In genomic region chr6:54833427-54833826, GRCm38 (mm10) we compare ENCODE assay signal across 28 mouse cellular contexts. TPM values are rescaled to one million over a fixed set of nuclear protein-coding genes. Genes with fewer than 3 reads are reported as not detected.
A peak's percentile ranks its signal among the peaks of the same experiment; 100 is the strongest.
DNase-seq lines count a peak whose midpoint lies in the region; ATAC-seq and TF ChIP-seq lines count a peak whose summit lies in the region.
"Had no signal": no experiment of that assay in that cellular context is flagged by ENCODE, and none has a peak within 500 bp of the region (broad histone marks: within the 10 kb centered on the region; RNA-seq: fewer than 3 reads in every experiment).

No protein-coding gene starts in this region.

- no peaks in the 10 kb centered on the region for H3K36me3 ChIP-seq in hindbrain, postnatal 0 days (ENCODE audit: insufficient read depth, low read length)
- no peaks in the 10 kb centered on the region for H3K36me3 ChIP-seq in hindbrain, embryonic 13.5 days
- no peaks in the 10 kb centered on the region for H3K36me3 ChIP-seq in midbrain, postnatal 0 days (ENCODE audit: insufficient read depth, low read length)
- H3K36me3 ChIP-seq in midbrain, embryonic 11.5 days (ENCODE audit: control insufficient read depth, insufficient read depth, low read length) = no peaks in the 10 kb centered on the region
- H3K36me3 ChIP-seq: embryonic facial prominence, embryonic 13.5 days; embryonic facial prominence, embryonic 15.5 days; forebrain, embryonic 12.5 days had no signal

- H3K9ac ChIP-seq in hindbrain, postnatal 0 days (replicated peaks; ENCODE audit: low read length) = no peak overlapping the region
- H3K9ac ChIP-seq in hindbrain, embryonic 13.5 days = no peak overlapping the region
- no peak overlapping the region for H3K9ac ChIP-seq in midbrain, postnatal 0 days (replicated peaks; ENCODE audit: low read length, poor library complexity, severe bottlenecking)
- H3K9ac ChIP-seq in midbrain, embryonic 11.5 days (ENCODE audit: low read length) = no peak overlapping the region
- H3K9ac ChIP-seq: embryonic facial prominence, embryonic 13.5 days; embryonic facial prominence, embryonic 15.5 days; forebrain, embryonic 12.5 days had no signal

- no peak for TF ChIP-seq CTCF in hindbrain, postnatal 0 days (IDR thresholded peaks at IDR 0.05; ENCODE audit: low read depth)
- TF ChIP-seq CTCF in midbrain, postnatal 0 days (IDR thresholded peaks at IDR 0.05) = no peak

- H3K9me3 ChIP-seq in hindbrain, postnatal 0 days (ENCODE audit: low read length) = no peaks in the 10 kb centered on the region
- no peaks in the 10 kb centered on the region for H3K9me3 ChIP-seq in hindbrain, embryonic 13.5 days
- H3K9me3 ChIP-seq in midbrain, postnatal 0 days (ENCODE audit: low read length) = no peaks in the 10 kb centered on the region
- no peaks in the 10 kb centered on the region for H3K9me3 ChIP-seq in midbrain, embryonic 11.5 days (ENCODE audit: control insufficient read depth, low read length)
- H3K9me3 ChIP-seq: embryonic facial prominence, embryonic 15.5 days; forebrain, embryonic 12.5 days had no signal

- no peaks in the 10 kb centered on the region for H3K27me3 ChIP-seq in hindbrain, postnatal 0 days (ENCODE audit: insufficient read depth, low read length)
- H3K27me3 ChIP-seq in hindbrain, embryonic 13.5 days = no peaks in the 10 kb centered on the region
- H3K27me3 ChIP-seq in midbrain, postnatal 0 days (ENCODE audit: insufficient read depth, low read length) = no peaks in the 10 kb centered on the region
- no peaks in the 10 kb centered on the region for H3K27me3 ChIP-seq in midbrain, embryonic 11.5 days (ENCODE audit: control insufficient read depth, insufficient read depth, low read length)
- H3K27me3 ChIP-seq: CH12.LX; embryonic facial prominence, embryonic 13.5 days; embryonic facial prominence, embryonic 15.5 days; forebrain, embryonic 12.5 days; Patski had no signal

- H3K4me3 ChIP-seq in hindbrain, postnatal 0 days (ENCODE audit: low read length) = no peak overlapping the region
- no peak overlapping the region for H3K4me3 ChIP-seq in hindbrain, embryonic 13.5 days
- H3K4me3 ChIP-seq in midbrain, postnatal 0 days (ENCODE audit: low read depth, low read length) = no peak overlapping the region
- H3K4me3 ChIP-seq in midbrain, embryonic 11.5 days (ENCODE audit: low read depth, low read length) = no peak overlapping the region
- H3K4me3 ChIP-seq: embryonic facial prominence, embryonic 13.5 days; embryonic facial prominence, embryonic 15.5 days; erythroblast, embryonic 14.5 days; forebrain, embryonic 10.5 days; forebrain, embryonic 12.5 days had no signal

- peak; percentile 69 for ATAC-seq in frontal cortex, adult (ENCODE audit: low TSS enrichment)
- no peak for ATAC-seq in hindbrain, postnatal 0 days
- ATAC-seq in hindbrain, embryonic 13.5 days (ENCODE audit: low FRiP score) = no peak
- ATAC-seq in midbrain, postnatal 0 days (ENCODE audit: low FRiP score) = no peak
- no peak for ATAC-seq in midbrain, embryonic 11.5 days (ENCODE audit: low FRiP score)
- ATAC-seq: activated CD4-positive, CD25-positive, alpha-beta regulatory T cell, adult 4 months; CD4-positive, CD25-positive, alpha-beta regulatory T cell, adult 4 months; forebrain, embryonic 14.5 days; Patski had no signal

- no peak for DNase-seq in frontal cortex, postnatal 14 days (ENCODE audit: low spot score in 2 of 2)
- peak; percentile 21 for DNase-seq in hindbrain, postnatal 0 days (ENCODE audit: low spot score)
- DNase-seq in midbrain, postnatal 0 days (ENCODE audit: low spot score) = peak; percentile 14
- no peak for DNase-seq in midbrain, embryonic 11.5 days (ENCODE audit: low spot score, missing footprints)
- DNase-seq in brain, adult 2 months (ENCODE audit: low read depth, low spot score) = peak; percentile 22
- DNase-seq: adrenal gland, adult 8-10 months; adrenal gland, postnatal 14 days; adrenal gland, postnatal 36 days; B cell, adult 2 months; cerebellum, adult 11 months; cerebellum, adult 18-20 months; cerebellum, adult 8-10 months; cerebellum, adult 9-11 months; cerebellum, postnatal 14 days; cerebellum, postnatal 36 days; embryo, embryonic 11 days had no signal

- 53% methylated on average over 2 of the region's 2 CpGs for WGBS in hindbrain, postnatal 0 days
- WGBS in hindbrain, embryonic 13.5 days = 79% methylated on average over 2 of the region's 2 CpGs
- WGBS in midbrain, postnatal 0 days = 54% methylated on average over 2 of the region's 2 CpGs
- 81% methylated on average over 2 of the region's 2 CpGs for WGBS in midbrain, embryonic 11.5 days

- H3K4me1 ChIP-seq in hindbrain, postnatal 0 days (ENCODE audit: insufficient read depth, low read length) = no peaks in the 10 kb centered on the region
- peaks cover 9% of the 10 kb centered on the region for H3K4me1 ChIP-seq in hindbrain, embryonic 13.5 days (replicated peaks)
- H3K4me1 ChIP-seq in midbrain, postnatal 0 days (ENCODE audit: insufficient read depth, low read length) = peaks cover 3% of the 10 kb centered on the region; the same call in 1 of the 2 replicates
- no peaks in the 10 kb centered on the region for H3K4me1 ChIP-seq in midbrain, embryonic 11.5 days (ENCODE audit: control insufficient read depth, insufficient read depth, low read length)

- no peak overlapping the region for H3K27ac ChIP-seq in hindbrain, postnatal 0 days
- no peak overlapping the region for H3K27ac ChIP-seq in hindbrain, embryonic 13.5 days
- no peak overlapping the region for H3K27ac ChIP-seq in midbrain, postnatal 0 days (ENCODE audit: low read depth, low read length)
- no peak overlapping the region for H3K27ac ChIP-seq in midbrain, embryonic 11.5 days (ENCODE audit: low read depth, low read length)
- H3K27ac ChIP-seq: embryonic facial prominence, embryonic 13.5 days; embryonic facial prominence, embryonic 15.5 days; forebrain, embryonic 10.5 days; forebrain, embryonic 12.5 days had no signal

- H3K4me2 ChIP-seq in hindbrain, postnatal 0 days (ENCODE audit: low read depth, low read length) = no peak overlapping the region
- no peak overlapping the region for H3K4me2 ChIP-seq in hindbrain, embryonic 13.5 days
- no peak overlapping the region for H3K4me2 ChIP-seq in midbrain, postnatal 0 days (ENCODE audit: low read depth, low read length, poor library complexity, severe bottlenecking)
- no peak overlapping the region for H3K4me2 ChIP-seq in midbrain, embryonic 11.5 days
- H3K4me2 ChIP-seq: embryonic facial prominence, embryonic 13.5 days; embryonic facial prominence, embryonic 15.5 days; forebrain, embryonic 12.5 days had no signal

RNA-seq across cellular contexts. Expression of gene Znrf2, which starts 16.7 kb away (rescaled TPM):
- total RNA-seq in hindbrain, postnatal 0 days (2014; rRNA removed) = 45.9 and 50.0 TPM in 2 replicates
- polyA plus RNA-seq in hindbrain, postnatal 0 days (2015; fragmentation: Nextera tagmentation; extraction: Ambion mirVana) = 5.9 and 7.0 TPM in 2 replicates
- 5.6 and 5.9 TPM in 2 replicates for polyA plus RNA-seq in hindbrain, embryonic 13.5 days (2015; fragmentation: Nextera tagmentation; extraction: Ambion mirVana)
- 32.8 and 49.4 TPM in 2 replicates for total RNA-seq in midbrain, postnatal 0 days (2014; rRNA removed)
- 5.7 and 6.5 TPM in 2 replicates for polyA plus RNA-seq in midbrain, postnatal 0 days (2015; fragmentation: Nextera tagmentation; extraction: Ambion mirVana)
- 2.9 and 3.5 TPM in 2 replicates for polyA plus RNA-seq in midbrain, embryonic 11.5 days (2014; fragmentation: Nextera tagmentation; extraction: Ambion mirVana)

Comparison
In these comparisons a context has a peak if more than half of its experiments do, and no peak if none do; other contexts are left out.
1. DNase-seq: peak in hindbrain, postnatal 0 days (single experiment), midbrain, postnatal 0 days (single experiment) and brain, adult 2 months (single experiment); none in frontal cortex, postnatal 14 days (0 of 2) and midbrain, embryonic 11.5 days (single experiment).